ENCODE assay signal across 13 mouse cellular contexts in genomic region chr7:78518760-78519363, GRCm38 (mm10).
A peak's percentile ranks its signal among the peaks of the same experiment; 100 is the strongest.
DNase-seq lines count a peak whose midpoint lies in the region; ATAC-seq and TF ChIP-seq lines count a peak whose summit lies in the region.
"Had no signal": no experiment of that assay in that cellular context is flagged by ENCODE, and none has a peak within 500 bp of the region (broad histone marks: within the 10 kb centered on the region; RNA-seq: fewer than 3 reads in every experiment).

No protein-coding gene starts in this region.

- DNase-seq in forebrain, embryonic 10.5 days (ENCODE audit: extremely low spot score, low spot score), result no peak
- DNase-seq in left cerebral cortex, postnatal 4 days, result peak; percentile 93
- DNase-seq in left cerebral cortex, adult 2 months (ENCODE audit: extremely low spot score in 1 of 2, low spot score in 2 of 2), result no peak
- DNase-seq in cerebellum, adult 8-10 months, result peak; percentile 99
- DNase-seq in heart, postnatal 36 days, result peak; percentile 22 to 36
- no peak for DNase-seq in spleen, postnatal 10 days (ENCODE audit: low spot score in 2 of 2)
- DNase-seq in gastrocnemius, postnatal 25 days, result no peak
- DNase-seq: B cell, adult 2 months; gastrocnemius, postnatal 36 days; layer of hippocampus, postnatal 36 days; lung, postnatal 36 days had no signal

- no peaks in the 10 kb centered on the region for H3K27me3 ChIP-seq in forebrain, embryonic 15.5 days
- no peaks in the 10 kb centered on the region for H3K27me3 ChIP-seq in forebrain, embryonic 10.5 days (ENCODE audit: poor library complexity, severe bottlenecking)

- H3K27ac ChIP-seq in forebrain, embryonic 15.5 days (replicated peaks), result no peak overlapping the region
- H3K27ac ChIP-seq in forebrain, embryonic 10.5 days, result no peak overlapping the region
- no peak overlapping the region for H3K27ac ChIP-seq in left cerebral cortex, adult 2 months

- no peaks in the 10 kb centered on the region for H3K9me3 ChIP-seq in forebrain, embryonic 15.5 days
- no peaks in the 10 kb centered on the region for H3K9me3 ChIP-seq in forebrain, embryonic 10.5 days

- 71% methylated on average over 5 of the region's 5 CpGs for WGBS in forebrain, embryonic 15.5 days
- 91% methylated on average over 5 of the region's 5 CpGs for WGBS in forebrain, embryonic 10.5 days

- H3K4me1 ChIP-seq in forebrain, embryonic 15.5 days, result peaks cover 19% of the 10 kb centered on the region
- H3K4me1 ChIP-seq in forebrain, embryonic 10.5 days, result peaks cover 3% of the 10 kb centered on the region; the same call in 1 of the 2 replicates

- H3K36me3 ChIP-seq in forebrain, embryonic 15.5 days, result peaks cover 27% of the 10 kb centered on the region
- H3K36me3 ChIP-seq in forebrain, embryonic 10.5 days (replicated peaks), result no peaks in the 10 kb centered on the region

- no peak overlapping the region for H3K4me2 ChIP-seq in forebrain, embryonic 15.5 days (replicated peaks)
- H3K4me2 ChIP-seq: liver, embryonic 11.5 days had no signal

- no peak overlapping the region for H3K4me3 ChIP-seq in forebrain, embryonic 15.5 days
- H3K4me3 ChIP-seq in forebrain, embryonic 10.5 days, result no peak overlapping the region
- H3K4me3 ChIP-seq in left cerebral cortex, adult 2 months, result no peak overlapping the region

- no peak overlapping the region for H3K9ac ChIP-seq in forebrain, embryonic 15.5 days (replicated peaks)

- TF ChIP-seq CTCF in left cerebral cortex, adult 2 months (IDR thresholded peaks at IDR 0.05), result no peak

- peak; percentile 60; the same call in 1 of the 2 replicates for ATAC-seq in forebrain, embryonic 15.5 days (replicated peaks)

- intact Hi-C loops in left cerebral cortex, postnatal 4 days (cut with DNase I), result no loop called here
- intact Hi-C loops in left cerebral cortex, adult 2 months (cut with DNase I), result no loop called here
- intact Hi-C loops in heart, postnatal 36 days (cut with DNase I), result no loop called here

Comparison
In these comparisons a context has a peak if more than half of its experiments do, and no peak if none do; other contexts are left out.
1. DNase-seq: peak in left cerebral cortex, postnatal 4 days (single experiment), cerebellum, adult 8-10 months (single experiment) and heart, postnatal 36 days (2 of 2); none in forebrain, embryonic 10.5 days (single experiment), left cerebral cortex, adult 2 months (0 of 2), spleen, postnatal 10 days (0 of 2) and gastrocnemius, postnatal 25 days (single experiment).